Mouse (Mus musculus): ENCODE results near the gene Ppp1r12b.

- TF ChIP-seq CTCF (conservative IDR thresholded peaks at IDR 0.05; ENCODE audit: low read length): no peak
- no peak for TF ChIP-seq NANOG (IDR thresholded peaks at IDR 0.05; ENCODE audit: borderline replicate concordance, low read length)
- no peak for TF ChIP-seq POU5F1 (IDR thresholded peaks at IDR 0.05; ENCODE audit: borderline replicate concordance, low read length)
Observed at GRCm38 (mm10) chr1:134755548-134756189, 200.1 kb downstream of the Ppp1r12b start.
